Mouse (Mus musculus) heart, adult 2 months (tissue): ENCODE measurements at regions not wholly inside any gene's neighbourhood (a gene's known extent, or its start where the extent isn't known, plus 50 kb on each side); places are given as distances from the start of the nearest gene placed in this dataset.

Experiments used
- CTCF ChIP-seq: fragments of 200-600 bp; IDR thresholded peaks from 2 replicates; pipeline ENCODE4 v1.8.1; 2022; ENCODE audit warnings: antibody characterized with exemption, mild to moderate bottlenecking, moderate library complexity
- EP300 ChIP-seq: fragments of 200-500 bp; IDR thresholded peaks from 2 replicates; pipeline ENCODE4 v1.6.1; 2011; ENCODE audit warnings: low read depth, low read length, control low read depth; ENCODE audit not compliant: insufficient read depth
- POLR2A ChIP-seq: fragments of 200-500 bp; IDR thresholded peaks from 2 replicates; pipeline ENCODE4 v1.6.1; 2011; ENCODE audit warnings: mild to moderate bottlenecking, low read depth, low read length, control low read depth; ENCODE audit not compliant: insufficient read depth

DNA sequence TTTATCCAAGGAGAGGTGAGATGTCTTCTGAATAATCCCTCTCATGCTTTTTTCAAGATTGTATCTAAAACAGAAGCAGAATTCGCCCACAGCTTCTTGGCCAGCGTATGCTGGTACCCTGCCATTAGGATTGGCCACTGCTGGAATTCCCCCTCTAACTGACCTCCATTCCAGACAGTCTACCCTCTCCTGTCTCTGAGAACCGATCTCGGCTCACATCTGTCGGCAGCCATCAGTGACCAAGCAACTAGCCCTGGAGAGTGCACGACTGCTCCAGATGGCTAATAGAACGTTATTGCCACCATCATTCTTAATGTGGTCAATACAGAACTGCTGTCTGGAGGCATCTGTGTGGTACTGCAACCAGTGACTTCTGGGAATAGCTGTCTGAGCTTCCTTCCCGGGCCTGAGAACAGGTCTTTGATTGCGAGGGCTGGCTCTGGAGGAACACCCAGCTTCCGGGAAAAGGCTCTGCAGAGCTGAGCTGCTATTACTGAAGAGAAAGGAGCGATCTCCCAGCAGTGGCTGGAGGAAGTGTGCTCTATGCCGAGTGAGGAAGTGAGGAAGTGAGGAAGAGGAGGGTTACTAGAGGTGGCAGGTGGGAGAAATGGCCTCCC, 187.1 kb upstream of the Ppp2r3a start:
- TF ChIP-seq CTCF (no peak), POLR2A (no peak), EP300 (no peak)
